Mouse (Mus musculus) hindbrain, embryonic 11.5 days (tissue): ENCODE data around the gene L3mbtl1. TPM values are rescaled to one million over a fixed set of nuclear protein-coding genes. Genes with fewer than 3 reads are reported as not detected.

Source experiments
- ATAC-seq: fragments of 200-750 bp; cut with Nextera tagmentation; 2 replicates; pipeline ENCODE4 v1.8.0; 2017; ENCODE audit warnings: mild to moderate bottlenecking, moderate TSS enrichment, moderate library complexity; ENCODE audit not compliant: low FRiP score
- DNase-seq: peaks from one replicate; pipeline ENCODE4 v3.0.0-alpha.2; 2015; ENCODE audit warnings: low spot score
- H3K27ac ChIP-seq: fragments of 300-500 bp; sonication (generic); 2 replicates; pipeline ENCODE4 v1.5.1; 2014; ENCODE audit warnings: mild to moderate bottlenecking, low read depth, low read length
- H3K27me3 ChIP-seq: fragments of 300-500 bp; sonication (generic); 2 replicates; pipeline ENCODE4 v1.6.1; 2014; ENCODE audit warnings: mild to moderate bottlenecking, low read length, moderate library complexity, mixed read lengths; ENCODE audit not compliant: control insufficient read depth, insufficient read depth
- H3K36me3 ChIP-seq: fragments of 300-500 bp; sonication (generic); 2 replicates; pipeline ENCODE4 v1.6.1; 2014; ENCODE audit warnings: mild to moderate bottlenecking, low read length, moderate library complexity, mixed read lengths; ENCODE audit not compliant: control insufficient read depth, insufficient read depth
- H3K4me1 ChIP-seq: fragments of 300-500 bp; sonication (generic); replicated peaks from 2 replicates; pipeline ENCODE4 v1.6.1; 2014; ENCODE audit warnings: low read length, mixed read lengths; ENCODE audit not compliant: control insufficient read depth, insufficient read depth
- H3K4me2 ChIP-seq: fragments of 300-500 bp; sonication (generic); replicated peaks from 2 replicates; pipeline ENCODE4 v1.6.1; 2014; ENCODE audit warnings: mild to moderate bottlenecking, low read depth, low read length
- H3K4me3 ChIP-seq: fragments of 300-500 bp; sonication (generic); 2 replicates; pipeline ENCODE4 v1.5.1; 2014; ENCODE audit warnings: low read depth, low read length
- H3K9ac ChIP-seq: fragments of 300-500 bp; sonication (generic); 2 replicates; pipeline ENCODE4 v1.6.1; 2014; ENCODE audit warnings: low read depth, low read length
- H3K9me3 ChIP-seq: fragments of 300-500 bp; sonication (generic); 2 replicates; pipeline ENCODE4 v1.6.1; 2016; ENCODE audit warnings: low read length; ENCODE audit not compliant: control insufficient read depth
- WGBS: fragments of 180-500 bp; shearing (Covaris S2); extraction: QIAGEN DNeasy Blood & Tissue Kit; methylation state at CpG from one replicate; pipeline ENCODE4 v1.1.7; 2014; 5-methylcytosine and 5-hydroxymethylcytosine counted together
- polyA plus RNA-seq: library from polyadenylated mRNA; unstranded; fragments of >200 nt; fragmentation: Nextera tagmentation; extraction: Ambion mirVana; gene quantifications from 2 replicates; pipeline ENCODE4 v1.2.1, GENCODE M21; 2014

Gene L3mbtl1
- polyA plus RNA-seq, 1 experiment from 2014 or later = 0.45 TPM

DNA sequence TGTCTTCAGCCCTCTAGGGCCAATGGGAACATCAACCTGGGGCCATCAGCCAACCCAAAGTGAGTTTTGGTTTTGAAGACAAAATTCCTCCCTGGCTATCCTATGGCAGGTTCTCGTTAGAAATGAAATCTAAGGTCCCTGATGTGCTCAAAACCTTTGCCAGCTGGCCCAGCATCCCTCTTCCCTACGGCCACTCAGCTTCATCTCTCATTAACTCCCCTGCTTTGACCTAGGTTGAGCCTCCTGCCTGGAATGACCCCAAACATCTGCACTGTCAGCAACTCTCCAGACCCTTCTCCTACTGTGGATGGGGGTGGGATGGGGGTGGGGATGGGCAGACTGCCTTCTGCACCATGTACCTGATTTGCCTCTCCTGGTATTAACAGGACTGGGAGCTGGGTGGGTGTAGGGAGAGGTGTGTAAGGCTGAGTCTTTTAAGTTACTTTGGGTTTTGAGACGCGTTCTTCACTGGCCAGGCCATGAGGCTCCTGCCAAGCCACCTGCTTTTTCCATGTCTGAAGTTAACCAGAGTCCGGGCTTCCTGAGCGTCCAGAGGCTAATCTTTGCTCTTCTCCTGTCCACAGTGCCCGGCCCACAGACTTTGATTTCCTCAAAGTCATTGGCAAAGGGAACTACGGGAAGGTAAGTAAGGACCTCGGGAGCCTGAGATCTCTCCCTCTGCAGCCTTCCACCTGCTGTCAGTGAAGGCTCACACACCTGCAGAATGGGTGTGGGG lies 50.8 kb downstream of the L3mbtl1 start:
- Histone ChIP-seq H3K27ac (no peak overlapping the region), H3K9me3 (no peaks in the 10 kb centered on the region), H3K36me3 (no peaks in the 10 kb centered on the region), H3K9ac (no peak overlapping the region), H3K4me1 (no peaks in the 10 kb centered on the region), H3K4me2 (no peak overlapping the region), H3K27me3 (no peaks in the 10 kb centered on the region), H3K4me3 (no peak overlapping the region)
- WGBS = 77% methylated on average over 9 of the region's 9 CpGs
- DNase-seq (no peak), ATAC-seq (no peak)

DNA sequence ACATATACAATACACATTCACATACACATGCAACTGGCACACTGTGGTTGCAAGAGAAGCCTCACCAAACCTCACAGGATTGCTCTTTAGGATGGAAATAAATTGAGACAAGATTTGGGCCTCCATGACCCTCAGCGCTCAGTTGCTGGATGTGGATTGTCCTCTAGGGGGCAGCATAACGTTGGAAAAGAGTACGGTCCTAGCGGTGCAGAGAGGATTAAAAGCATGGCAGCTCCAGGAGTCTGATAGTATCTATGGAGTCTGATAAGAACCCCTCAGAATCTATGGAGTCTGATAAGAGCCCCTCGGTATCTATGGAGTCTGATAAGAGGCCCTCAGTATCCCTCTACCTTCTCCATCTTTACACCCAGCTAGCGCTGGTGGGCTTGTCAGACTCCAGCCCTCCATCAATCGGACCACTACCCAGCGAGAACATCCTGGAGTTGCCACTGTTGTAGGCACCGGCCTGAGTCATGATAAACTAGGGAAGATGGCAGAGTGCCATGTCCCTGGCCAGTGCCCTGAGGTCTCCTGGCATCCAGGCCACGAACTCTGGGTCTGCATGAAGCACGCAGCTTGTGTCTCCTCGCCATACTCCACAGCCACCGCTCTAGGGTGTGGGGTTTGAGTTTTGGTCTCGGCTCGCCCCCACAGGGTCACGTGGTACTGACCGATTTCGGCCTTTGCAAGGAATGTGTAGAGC lies 55.4 kb downstream of the L3mbtl1 start:
- peak; percentile 89 for DNase-seq
- H3K4me1 ChIP-seq = no peaks in the 10 kb centered on the region
- peak overlapping the region; percentile 13; the same call in 1 of the 2 replicates for H3K4me3 ChIP-seq
- H3K27ac ChIP-seq = no peak overlapping the region
- H3K4me2 ChIP-seq = peak overlapping the region; percentile 34
- no peaks in the 10 kb centered on the region for H3K36me3 ChIP-seq
- WGBS = 27% methylated on average over 18 of the region's 18 CpGs
- peak; percentile 71; the same call in 1 of the 2 replicates for ATAC-seq
- 0 out of 2 replicates have a peak overlapping the region, but pooled peaks have one; percentile 27 for H3K9ac ChIP-seq
- no peaks in the 10 kb centered on the region for H3K27me3 ChIP-seq
- H3K9me3 ChIP-seq = no peaks in the 10 kb centered on the region

DNA sequence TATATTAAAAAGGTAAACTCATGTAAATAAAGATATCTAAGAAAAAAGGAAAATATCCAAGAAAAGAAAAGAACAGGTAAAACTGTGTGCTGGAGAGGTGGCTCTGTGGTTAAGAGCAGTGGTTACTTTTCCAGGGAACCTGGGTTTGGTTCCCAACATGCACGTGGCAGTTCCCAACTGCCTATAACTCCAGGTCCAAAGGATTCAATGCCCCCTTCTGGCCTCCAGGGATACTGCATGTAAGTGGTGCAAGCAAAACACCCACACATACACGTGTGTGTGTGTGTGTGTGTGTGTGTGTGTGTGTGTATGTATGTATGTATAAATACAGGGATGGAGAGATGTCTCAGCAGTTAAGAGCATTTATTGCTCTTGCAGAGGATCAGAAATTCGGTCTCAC lies 56.5 kb downstream of the L3mbtl1 start:
- WGBS = 25% methylated on average over 3 of the region's 3 CpGs
- H3K4me1 ChIP-seq = no peaks in the 10 kb centered on the region
- no peak for ATAC-seq
- H3K4me3 ChIP-seq = no peak overlapping the region
- no peaks in the 10 kb centered on the region for H3K27me3 ChIP-seq
- no peak overlapping the region for H3K4me2 ChIP-seq
- H3K9me3 ChIP-seq = no peaks in the 10 kb centered on the region
- no peak overlapping the region for H3K9ac ChIP-seq
- H3K36me3 ChIP-seq = no peaks in the 10 kb centered on the region
- H3K27ac ChIP-seq = no peak overlapping the region
- DNase-seq = peak; percentile 58

GRCm38 (mm10) chr2:163001071-163001470 lies 57.8 kb downstream of the L3mbtl1 start:
- no peaks in the 10 kb centered on the region for H3K27me3 ChIP-seq
- H3K27ac ChIP-seq = no peak overlapping the region
- 94% methylated on average over 1 of the region's 1 CpGs for WGBS
- H3K36me3 ChIP-seq = no peaks in the 10 kb centered on the region
- no peaks in the 10 kb centered on the region for H3K9me3 ChIP-seq
- no peak overlapping the region for H3K9ac ChIP-seq
- ATAC-seq (no peak), DNase-seq (no peak)
- H3K4me3 ChIP-seq = no peak overlapping the region
- no peaks in the 10 kb centered on the region for H3K4me1 ChIP-seq
- no peak overlapping the region for H3K4me2 ChIP-seq

- H3K36me3 ChIP-seq = no peaks in the 10 kb centered on the region
- 83% methylated on average over 4 of the region's 4 CpGs for WGBS
- H3K27me3 ChIP-seq = no peaks in the 10 kb centered on the region
- no peak overlapping the region for H3K4me3 ChIP-seq
- H3K9ac ChIP-seq = no peak overlapping the region
- ATAC-seq (no peak), DNase-seq (no peak)
- no peak overlapping the region for H3K4me2 ChIP-seq
- H3K27ac ChIP-seq = no peak overlapping the region
- no peaks in the 10 kb centered on the region for H3K4me1 ChIP-seq
- no peaks in the 10 kb centered on the region for H3K9me3 ChIP-seq
These were observed 64.0 kb downstream of the L3mbtl1 start for GRCm38 (mm10) chr2:163007299-163007698.

DNA sequence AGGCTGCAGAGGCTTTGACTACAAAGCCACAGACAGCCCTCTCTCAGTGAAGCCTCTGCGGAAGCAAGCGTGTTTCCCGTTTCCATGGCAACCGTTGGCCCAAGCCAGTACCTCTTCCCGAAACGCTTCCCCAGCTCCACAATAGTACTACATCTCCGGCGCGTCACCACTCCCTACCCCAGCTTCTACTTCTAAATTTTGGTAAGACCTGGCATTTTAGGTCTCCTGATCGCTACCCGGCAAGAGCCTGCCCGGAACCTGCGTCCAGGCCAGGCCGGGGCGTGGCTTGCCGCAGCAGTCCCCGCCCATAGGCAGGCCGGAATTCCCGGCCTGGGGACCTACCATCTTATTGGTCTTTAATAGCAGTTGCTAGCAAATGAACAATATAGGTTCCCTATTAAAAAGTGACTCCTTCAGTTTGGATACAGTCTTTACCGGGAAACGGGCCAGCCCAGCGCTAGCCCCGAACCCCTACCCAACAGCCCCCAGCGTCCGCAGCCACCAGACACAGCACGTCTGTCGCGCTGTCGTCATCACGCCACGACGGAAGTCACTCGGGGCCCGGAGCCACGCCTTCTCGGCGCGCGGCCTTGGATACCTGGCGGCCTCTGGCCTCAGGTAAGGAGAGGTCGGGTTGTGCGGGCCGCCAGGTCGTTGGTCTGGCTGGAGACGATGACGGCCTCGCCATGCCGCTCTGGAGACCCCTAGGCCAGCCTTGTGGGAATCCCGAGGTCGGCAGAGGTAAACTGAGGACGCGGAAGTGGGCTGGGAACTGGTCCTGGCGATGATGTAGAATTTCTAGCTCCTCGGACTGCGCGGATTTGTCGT lies 73.9 kb downstream of the L3mbtl1 start, which contains the start of gene Ift52:
Gene Ift52 (plus strand): TSS at position 439 of the 828 bp plus-strand sequence.
- Histone ChIP-seq H3K4me1 (no peaks in the 10 kb centered on the region; the same call in 1 of the 2 replicates), H3K4me2 (peak within 1 kb of the TSS; percentile 44), H3K27ac (no peak within 1 kb of the TSS; the same call in 1 of the 2 replicates), H3K4me3 (peak within 1 kb of the TSS; percentile 55), H3K9ac (peak within 1 kb of the TSS; percentile 54), H3K36me3 (no peaks in the 10 kb centered on the region), H3K27me3 (no peaks in the 10 kb centered on the region), H3K9me3 (no peaks in the 10 kb centered on the region)
- ATAC-seq (peak; percentile 95), DNase-seq (peak; percentile 94)
- WGBS = under 1% methylated on average over 57 of the region's 57 CpGs

Other genes starting within 250 kb of the L3mbtl1 start
- gene Srsf6, start 11.9 kb upstream of the L3mbtl1 start, polyA plus RNA-seq = 265 and 280 TPM in 2 replicates
- not detected in 2 replicates for gene Sgk2, start 43.9 kb downstream of the L3mbtl1 start, polyA plus RNA-seq
- 59.7 and 63.6 TPM in 2 replicates for gene Ift52, start 73.9 kb downstream of the L3mbtl1 start, polyA plus RNA-seq
- 17.7 and 19.8 TPM in 2 replicates for gene Mybl2, start 111.2 kb downstream of the L3mbtl1 start, polyA plus RNA-seq
- 0.25 and 0.28 TPM in 2 replicates for gene Gtsf1l, start 144.4 kb downstream of the L3mbtl1 start, polyA plus RNA-seq